Mouse (Mus musculus): ENCODE measurements at regions not wholly inside any gene's neighbourhood (a gene's known extent, or its start where the extent isn't known, plus 50 kb on each side); places are given as distances from the start of the nearest gene placed in this dataset.

DNA sequence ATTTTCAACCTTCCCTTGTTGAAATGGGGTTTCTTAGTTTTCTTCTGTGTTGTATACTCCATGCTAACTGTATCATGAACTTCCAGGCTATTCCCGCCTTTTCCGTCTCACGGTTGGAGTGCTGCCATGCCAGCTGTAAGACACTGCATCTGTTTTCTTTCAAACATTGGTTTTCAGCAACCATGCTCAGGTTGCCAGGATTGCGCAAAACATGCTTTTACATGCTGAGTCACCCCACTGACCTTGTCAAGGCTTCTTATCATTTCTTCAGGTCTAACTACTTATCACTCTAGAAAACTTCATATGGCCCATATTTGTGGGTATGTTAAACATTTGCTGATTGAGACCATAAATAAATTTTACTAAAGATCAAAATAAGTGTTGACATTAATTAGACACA is 551.2 kb downstream of the Tlr4 start:
- DNase-seq: peak; percentile 5

DNA sequence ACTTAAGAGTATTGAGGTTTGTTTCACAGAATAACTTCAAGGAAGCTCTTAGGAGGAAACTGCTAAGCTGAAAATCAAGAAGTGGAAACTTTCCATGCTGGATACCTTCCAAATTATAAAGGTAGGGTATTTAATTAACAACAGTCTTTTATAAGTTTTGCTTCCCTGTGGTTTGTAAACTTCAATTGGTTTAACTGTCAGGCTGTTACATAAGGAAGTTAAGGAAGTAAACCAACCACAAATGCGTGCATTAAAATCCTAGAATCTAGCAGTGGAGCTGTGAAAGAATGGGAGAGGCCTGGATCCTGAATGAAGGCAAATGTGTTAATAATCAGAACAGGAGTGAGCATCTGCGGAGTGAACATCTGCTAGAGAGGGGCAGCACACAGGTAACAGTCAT is 560.5 kb downstream of the Tlr4 start:
- no peak for DNase-seq

- no peak for DNase-seq
These were observed 575.6 kb downstream of the Tlr4 start for GRCm38 (mm10) chr4:67402977-67403376.

DNA sequence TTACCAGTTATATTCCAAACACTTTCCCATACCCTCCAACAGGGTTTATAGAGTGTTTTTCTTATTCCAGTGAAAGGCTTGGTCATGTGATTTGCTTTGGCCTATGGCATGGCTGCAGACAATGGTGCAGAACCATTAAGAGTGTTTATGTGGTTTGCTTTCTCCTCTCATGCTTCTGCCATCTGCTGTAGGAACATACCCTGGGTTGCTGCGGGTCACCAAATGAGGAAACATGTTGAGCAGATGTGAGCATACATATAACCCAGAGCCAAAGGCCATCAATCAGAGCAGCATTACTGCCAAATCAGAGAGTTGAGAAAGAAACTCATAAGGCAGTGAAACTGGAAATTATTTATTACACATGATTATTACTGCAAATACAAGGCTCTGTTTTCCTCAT is 596.7 kb downstream of the Tlr4 start:
- DNase-seq: no peak

DNA sequence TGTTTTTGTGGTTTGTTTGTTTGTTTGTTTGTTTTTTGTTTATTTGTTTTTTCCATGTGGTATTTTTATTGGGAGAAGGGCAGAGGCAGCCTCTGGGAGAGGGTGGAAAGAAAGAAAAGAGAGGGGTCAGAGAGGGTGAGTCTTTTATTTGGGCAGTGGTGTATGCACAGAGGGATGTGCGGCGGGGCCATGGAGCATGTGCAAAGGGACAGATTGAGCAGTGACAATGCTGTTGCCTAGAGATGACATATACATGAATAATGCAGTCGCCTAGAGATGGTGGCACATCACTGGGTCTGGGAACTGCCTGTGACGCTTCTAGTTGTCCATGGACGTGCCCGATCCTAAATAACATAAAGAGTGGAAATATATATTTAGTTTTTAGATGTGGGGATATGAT is 598.3 kb downstream of the Tlr4 start:
- no peak for DNase-seq

DNA sequence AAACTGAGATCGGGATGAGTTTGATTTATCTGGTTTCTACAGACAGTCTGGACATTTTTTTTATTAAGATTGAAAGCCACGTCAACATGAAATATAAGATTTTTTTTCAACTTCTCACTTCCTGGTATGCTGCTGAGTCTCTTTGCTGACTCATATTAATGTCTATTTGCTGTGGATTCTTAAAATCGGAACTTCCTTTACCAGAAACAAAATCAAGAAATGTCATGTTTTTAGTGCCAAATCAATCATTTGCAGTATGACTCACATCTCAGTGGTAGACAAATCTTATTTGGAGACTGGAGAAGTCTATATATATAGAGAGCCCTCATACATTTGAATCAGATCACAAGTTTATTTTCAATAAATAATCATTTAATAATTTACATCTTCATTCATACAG is 620.5 kb downstream of the Tlr4 start:
- DNase-seq: no peak

- peak; percentile 55 for DNase-seq
These were observed 632.5 kb downstream of the Tlr4 start for GRCm38 (mm10) chr4:67459871-67460270.

- DNase-seq: no peak
These were observed 645.6 kb downstream of the Tlr4 start for GRCm38 (mm10) chr4:67473034-67473433.

- peak; percentile 14 for DNase-seq
These were observed 650.0 kb downstream of the Tlr4 start for GRCm38 (mm10) chr4:67477264-67477845.

GRCm38 (mm10) chr4:67478081-67478480 is 650.7 kb downstream of the Tlr4 start:
- DNase-seq: no peak

- DNase-seq: no peak
These were observed 694.9 kb downstream of the Tlr4 start for GRCm38 (mm10) chr4:67522235-67522634.

- no peak for DNase-seq
These were observed 695.8 kb downstream of the Tlr4 start for GRCm38 (mm10) chr4:67523158-67523557.

GRCm38 (mm10) chr4:67529586-67529985 is 702.2 kb downstream of the Tlr4 start:
- no peak for DNase-seq

GRCm38 (mm10) chr4:67539466-67539865 is 712.1 kb downstream of the Tlr4 start:
- DNase-seq: no peak

DNA sequence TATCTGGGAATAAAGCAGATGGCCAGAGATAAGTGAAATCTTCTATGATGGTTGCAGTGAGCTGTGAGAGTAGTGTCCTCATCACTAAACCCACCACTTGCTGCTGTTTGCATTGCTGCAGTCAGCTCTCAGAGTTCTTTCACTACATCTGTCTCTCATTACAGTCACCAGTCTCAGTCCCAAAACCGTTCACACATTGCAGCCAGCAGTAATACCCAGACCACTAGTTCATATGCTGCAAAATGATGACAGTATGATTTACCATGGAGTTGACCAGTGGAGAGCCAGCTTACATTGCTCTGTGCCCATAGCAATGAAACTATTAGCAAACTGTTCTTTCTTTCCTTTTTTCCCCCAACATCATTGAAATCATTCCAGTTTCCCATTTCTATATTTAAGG is 718.6 kb downstream of the Tlr4 start:
- DNase-seq: no peak

DNA sequence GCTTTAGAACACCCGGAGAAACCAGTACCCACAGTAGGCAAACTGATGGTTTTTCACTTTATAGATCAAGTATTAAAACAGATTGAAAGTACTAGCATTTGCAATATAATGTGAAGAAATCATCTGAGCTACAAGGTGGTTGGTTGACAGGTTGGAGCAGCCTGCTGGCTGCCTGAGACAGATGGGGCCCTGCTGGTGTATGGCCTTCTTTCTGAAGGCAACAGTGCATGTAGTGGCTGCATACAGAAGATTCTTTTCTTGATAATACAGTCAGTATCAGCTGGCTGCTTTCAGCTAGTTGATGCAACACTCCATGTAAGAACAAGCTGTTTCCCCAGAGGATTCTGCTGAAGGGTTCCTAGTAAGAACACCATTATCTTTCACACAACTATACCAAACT is 720.6 kb downstream of the Tlr4 start:
- no peak for DNase-seq

DNA sequence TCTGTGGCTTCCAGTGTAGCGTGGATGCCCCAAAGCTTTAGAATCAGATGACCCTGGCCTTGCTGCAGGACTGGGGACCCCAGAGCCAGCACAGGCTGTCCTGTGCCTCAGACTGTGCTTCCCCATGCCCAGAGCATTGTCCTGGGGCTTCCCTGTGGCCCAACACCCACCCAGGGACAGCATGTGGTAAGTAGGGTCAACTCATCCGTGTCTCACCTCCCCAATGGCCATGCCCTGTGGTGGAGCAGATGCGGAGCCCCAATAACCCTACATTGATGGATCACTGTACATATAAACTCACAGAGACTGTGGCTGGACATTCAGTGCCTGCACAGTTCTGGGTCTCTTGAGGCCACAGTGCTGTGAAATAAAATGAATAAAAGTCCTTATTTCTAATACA is 726.1 kb downstream of the Tlr4 start:
- no peak for DNase-seq

- DNase-seq: no peak
These were observed 747.4 kb downstream of the Tlr4 start for GRCm38 (mm10) chr4:67574816-67575215.

- DNase-seq: no peak
These were observed 762.1 kb downstream of the Tlr4 start for GRCm38 (mm10) chr4:67589501-67589900.

- no peak for DNase-seq
These were observed 762.8 kb downstream of the Tlr4 start for GRCm38 (mm10) chr4:67589976-67590727.

- DNase-seq: no peak
These were observed 779.8 kb downstream of the Tlr4 start for GRCm38 (mm10) chr4:67607166-67607565.

GRCm38 (mm10) chr4:67614486-67615067 is 787.2 kb downstream of the Tlr4 start:
- no peak for DNase-seq

DNA sequence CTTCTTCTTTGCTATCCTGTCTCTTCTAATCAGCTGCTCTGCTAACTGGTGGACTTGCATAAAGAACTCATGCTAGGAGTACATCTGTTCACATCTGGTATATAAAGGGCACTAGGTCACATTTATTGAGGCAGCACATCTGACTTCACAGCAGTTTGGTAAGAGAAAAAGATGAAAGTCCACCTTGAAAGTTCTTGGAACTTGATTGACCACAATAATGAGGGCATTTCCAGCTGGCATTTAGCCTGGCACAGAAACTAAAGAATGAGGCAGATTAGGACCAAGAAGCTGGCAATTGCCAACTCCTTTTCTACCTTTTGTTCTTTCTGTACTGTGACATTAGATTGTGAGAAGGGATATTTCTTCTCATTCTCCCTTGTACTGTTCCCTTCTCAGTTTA is 799.3 kb downstream of the Tlr4 start:
- no peak for DNase-seq

- DNase-seq: no peak
These were observed 818.7 kb downstream of the Tlr4 start for GRCm38 (mm10) chr4:67646090-67646489.
